Mouse (Mus musculus) layer of hippocampus, adult 18-20 months (tissue): ENCODE measurements at regions not wholly inside any gene's neighbourhood (a gene's known extent, or its start where the extent isn't known, plus 50 kb on each side); places are given as distances from the start of the nearest gene placed in this dataset.

Source experiments
- DNase-seq, 2 experiments: peaks; one replicate each; pipeline ENCODE4 v3.0.0; 2022; ENCODE audit warnings: low spot score in 2 of 2

GRCm38 (mm10) chr11:117538732-117539131 lies 54.6 kb downstream of the Gm11733 start:
- peak; percentile 63 to 74 for DNase-seq

- DNase-seq = no peak
Measured at GRCm38 (mm10) chr11:117540609-117541008, 56.4 kb downstream of the Gm11733 start.

GRCm38 (mm10) chr11:117541205-117541884 lies 57.2 kb downstream of the Gm11733 start:
- DNase-seq = peak; percentile 61 to 69

- no peak for DNase-seq
Measured at GRCm38 (mm10) chr11:117543191-117543590, 59.0 kb downstream of the Gm11733 start.

- DNase-seq = no peak
Measured at GRCm38 (mm10) chr11:117544507-117544906, 60.3 kb downstream of the Gm11733 start.

- DNase-seq = no peak
Measured at GRCm38 (mm10) chr11:117544926-117545325, 60.8 kb downstream of the Gm11733 start.

- DNase-seq = no peak
Measured at GRCm38 (mm10) chr11:117551926-117552325, 67.8 kb downstream of the Gm11733 start.

- no peak for DNase-seq
Measured at GRCm38 (mm10) chr11:117552430-117552969, 68.3 kb downstream of the Gm11733 start.

- no peak for DNase-seq
Measured at GRCm38 (mm10) chr11:117554111-117554510, 69.9 kb downstream of the Gm11733 start.

GRCm38 (mm10) chr11:117557474-117558381 lies 73.6 kb downstream of the Gm11733 start:
- DNase-seq = no peak

GRCm38 (mm10) chr11:117559839-117560238 lies 75.7 kb downstream of the Gm11733 start:
- DNase-seq = no peak

- no peak for DNase-seq
Measured at GRCm38 (mm10) chr11:117567961-117568605, 83.9 kb downstream of the Gm11733 start.

- DNase-seq = no peak
Measured at GRCm38 (mm10) chr11:117568606-117568991, 84.4 kb downstream of the Gm11733 start.

- DNase-seq = no peak
Measured at GRCm38 (mm10) chr11:117569566-117570101, 84.5 kb upstream of the Tnrc6c start.

GRCm38 (mm10) chr11:117571858-117572257 lies 82.2 kb upstream of the Tnrc6c start:
- no peak for DNase-seq

- DNase-seq = peak in 1 of 2 experiments; percentile 71
Measured at GRCm38 (mm10) chr11:117574721-117575120, 79.4 kb upstream of the Tnrc6c start.

- DNase-seq = no peak
Measured at GRCm38 (mm10) chr11:117579121-117579520, 75.0 kb upstream of the Tnrc6c start.

- no peak for DNase-seq
Measured at GRCm38 (mm10) chr11:117579720-117580119, 74.4 kb upstream of the Tnrc6c start.

- no peak for DNase-seq
Measured at GRCm38 (mm10) chr11:117583478-117583877, 70.6 kb upstream of the Tnrc6c start.

- no peak for DNase-seq
Measured at GRCm38 (mm10) chr11:117585556-117585955, 68.5 kb upstream of the Tnrc6c start.

- no peak for DNase-seq
Measured at GRCm38 (mm10) chr11:117586063-117586462, 68.0 kb upstream of the Tnrc6c start.
